Mouse (Mus musculus) fibroblast of lung, adult 2 months (primary cell): ENCODE measurements at regions not wholly inside any gene's neighbourhood (a gene's known extent, or its start where the extent isn't known, plus 50 kb on each side); places are given as distances from the start of the nearest gene placed in this dataset.

Source experiments
- DNase-seq: peaks from one replicate; pipeline ENCODE4 v3.0.0-alpha.2; 2011; ENCODE audit warnings: low read depth

DNA sequence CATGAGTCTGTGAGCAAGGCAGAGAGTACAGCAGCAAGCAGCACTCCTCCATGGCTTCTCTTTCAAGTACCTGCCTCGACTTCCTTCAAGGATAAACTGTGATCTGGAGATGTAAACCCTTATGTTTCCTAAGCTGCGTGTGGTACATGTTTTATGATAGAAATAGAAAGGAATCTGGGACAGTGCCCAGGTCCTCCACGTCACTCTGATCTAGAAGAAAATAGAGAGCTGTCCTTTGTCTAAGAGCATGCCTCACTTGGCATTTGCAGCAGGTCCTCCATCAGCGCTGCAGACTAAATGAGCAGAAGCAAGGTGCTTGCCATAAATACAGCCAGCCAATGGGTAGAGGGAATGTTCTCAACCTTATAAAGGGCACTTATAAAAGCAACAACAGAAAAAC lies 156.3 kb upstream of the Zfp618 start:
- DNase-seq, result no peak

- no peak for DNase-seq
Measured at GRCm38 (mm10) chr4:62819889-62820288, 145.5 kb upstream of the Zfp618 start.

GRCm38 (mm10) chr4:62821288-62821687 lies 144.1 kb upstream of the Zfp618 start:
- DNase-seq, result no peak

- DNase-seq, result peak; percentile 19
Measured at GRCm38 (mm10) chr4:62822568-62822967, 142.8 kb upstream of the Zfp618 start.

DNA sequence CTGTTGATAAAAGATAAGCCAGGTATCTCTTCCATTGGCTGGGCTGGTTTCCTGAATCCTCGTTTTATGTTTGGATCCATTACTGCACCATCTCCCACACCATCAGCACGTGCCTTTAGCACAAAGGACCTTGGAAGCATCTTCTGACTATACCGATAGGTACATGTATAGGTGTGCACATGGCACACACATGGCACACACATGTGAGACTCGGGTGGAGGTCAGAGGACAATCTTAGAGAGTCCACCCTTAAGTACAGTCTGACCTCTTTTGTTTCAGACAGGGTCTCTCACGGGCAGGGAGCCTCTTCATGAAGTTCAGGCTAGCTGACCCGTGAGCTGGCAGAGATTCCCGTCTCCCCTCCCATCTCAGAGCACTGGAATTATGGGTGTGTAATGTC lies 142.3 kb upstream of the Zfp618 start:
- DNase-seq, result no peak

GRCm38 (mm10) chr4:62823555-62824250 lies 141.7 kb upstream of the Zfp618 start:
- DNase-seq, result no peak

DNA sequence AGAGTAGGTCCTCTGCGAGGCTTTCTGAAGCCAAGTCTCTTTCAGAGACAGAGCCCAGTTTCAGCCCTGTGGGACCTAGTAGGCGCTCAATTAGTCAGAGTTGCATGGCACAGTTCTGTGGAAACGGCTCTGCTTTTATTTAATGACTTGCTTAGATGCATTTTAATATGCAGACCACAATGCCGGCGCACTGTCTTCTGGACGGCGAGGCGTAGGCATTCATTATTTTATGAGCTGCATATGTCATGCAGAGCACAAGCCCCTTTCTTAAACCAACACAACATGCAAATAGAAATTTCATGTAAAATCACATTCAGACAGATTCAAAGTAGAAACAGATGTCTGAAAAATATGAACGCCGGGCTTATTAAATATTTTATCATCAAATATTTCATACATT lies 140.8 kb upstream of the Zfp618 start:
- DNase-seq, result no peak

- DNase-seq, result no peak
Measured at GRCm38 (mm10) chr4:62825256-62825655, 140.1 kb upstream of the Zfp618 start.

DNA sequence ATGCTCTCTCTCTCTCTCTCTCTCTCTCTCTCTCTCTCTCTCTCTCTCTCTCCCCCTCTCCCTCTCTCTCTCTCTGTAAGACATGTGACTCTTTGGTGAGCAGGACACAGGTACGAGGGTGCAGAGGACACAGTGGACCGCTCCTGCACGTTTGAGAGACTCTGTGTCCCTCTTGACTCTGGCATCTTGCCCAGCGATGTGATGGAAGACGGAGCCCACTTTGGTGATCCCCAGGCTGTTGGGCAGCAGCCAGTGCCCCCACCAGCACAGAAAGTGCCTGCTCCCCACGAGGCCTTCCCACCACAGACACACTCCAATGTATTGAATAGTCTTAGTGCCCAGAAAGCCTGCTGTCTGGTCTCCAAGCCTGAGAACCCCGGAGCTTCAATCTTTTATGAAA lies 136.4 kb upstream of the Zfp618 start:
- DNase-seq, result no peak

- no peak for DNase-seq
Measured at GRCm38 (mm10) chr4:62833944-62834343, 131.4 kb upstream of the Zfp618 start.

DNA sequence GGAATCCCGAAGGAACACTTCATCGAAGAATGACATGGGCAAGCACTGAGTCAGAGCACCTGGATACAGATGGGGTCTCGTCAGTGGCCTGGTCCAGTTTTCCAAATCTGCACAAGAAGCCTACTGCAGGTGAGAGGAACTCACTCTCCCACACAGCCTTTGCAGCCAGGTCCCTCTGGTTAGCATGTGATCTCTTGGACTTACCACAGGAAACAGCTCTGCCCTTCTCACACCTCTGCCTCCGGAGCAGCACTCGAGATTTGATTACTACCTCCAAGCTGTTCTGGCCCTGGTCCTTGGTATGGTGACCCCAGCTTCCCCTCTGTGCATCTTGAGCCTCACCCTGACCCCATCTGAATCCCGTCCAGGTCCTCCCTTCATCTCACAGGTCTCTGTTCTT lies 128.5 kb upstream of the Zfp618 start:
- DNase-seq, result no peak

- no peak for DNase-seq
Measured at GRCm38 (mm10) chr4:62850526-62850925, 114.8 kb upstream of the Zfp618 start.

DNA sequence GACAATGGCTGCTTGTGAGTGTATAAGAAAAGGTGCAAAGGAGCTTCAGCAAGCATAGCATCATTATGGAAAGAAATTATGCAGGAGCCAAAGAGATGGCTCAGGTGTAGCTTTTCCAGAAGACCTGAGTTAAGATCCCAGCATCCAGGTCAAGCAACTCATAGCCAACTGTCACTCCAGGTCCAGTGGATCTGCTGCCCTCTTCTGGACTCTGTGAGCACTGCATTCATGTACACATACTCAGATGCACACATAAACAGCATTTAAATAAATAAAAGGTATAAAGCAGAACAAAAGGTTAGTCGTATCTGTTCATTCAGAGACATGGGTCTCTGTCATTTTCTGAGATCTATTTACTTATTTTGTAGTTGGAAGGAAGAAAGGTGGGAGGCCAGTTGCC lies 112.0 kb upstream of the Zfp618 start:
- DNase-seq, result no peak

- no peak for DNase-seq
Measured at GRCm38 (mm10) chr4:62856406-62856805, 109.0 kb upstream of the Zfp618 start.

DNA sequence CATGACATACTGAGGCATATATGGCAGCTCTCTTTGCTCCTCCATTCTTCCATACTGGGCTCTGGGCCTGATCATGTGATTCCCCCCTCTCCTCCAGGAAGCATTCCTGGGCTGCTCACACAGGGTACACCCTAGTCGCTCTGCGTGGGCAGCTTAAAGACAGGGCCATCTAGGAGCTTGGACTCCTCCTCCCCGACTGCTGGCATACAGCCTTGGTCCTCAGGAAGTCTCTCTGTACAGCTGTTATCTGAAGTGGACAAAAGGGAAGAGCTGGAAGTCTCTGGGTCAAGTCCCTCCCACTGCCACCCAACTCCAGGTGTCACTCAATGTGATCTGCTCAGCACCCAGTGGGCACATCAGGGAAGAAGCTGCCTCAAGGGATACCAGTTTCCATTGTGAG lies 102.6 kb upstream of the Zfp618 start:
- DNase-seq, result no peak

DNA sequence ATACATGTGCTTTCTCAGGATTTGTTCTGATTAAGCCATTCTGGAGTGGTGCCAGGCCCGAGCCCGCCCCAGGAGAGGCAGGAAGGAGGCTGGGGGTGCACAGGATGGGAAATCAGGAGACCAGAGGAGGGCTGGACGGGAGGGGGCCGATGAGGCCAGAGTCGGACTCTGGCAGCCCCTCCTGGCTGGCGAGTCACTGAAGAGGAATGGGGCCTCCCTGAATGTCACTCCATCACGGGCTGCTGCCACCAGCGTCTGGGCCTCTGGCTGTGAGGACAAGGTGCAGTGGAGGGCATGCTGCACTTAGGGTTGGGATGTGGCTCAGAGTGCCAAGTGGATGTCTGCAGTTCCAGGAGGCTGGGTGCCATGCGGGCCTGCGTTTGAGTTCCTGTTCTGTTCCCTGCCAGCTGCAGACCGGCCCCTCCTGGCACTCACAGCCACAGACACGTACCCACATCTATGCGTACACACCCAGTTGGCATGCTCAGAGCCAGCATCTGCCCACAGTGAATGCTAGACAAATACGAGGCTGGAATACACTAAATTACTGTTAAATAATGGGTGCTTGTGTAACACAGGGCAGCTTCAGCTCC lies 94.9 kb upstream of the Zfp618 start:
- peak; percentile 68 for DNase-seq

DNA sequence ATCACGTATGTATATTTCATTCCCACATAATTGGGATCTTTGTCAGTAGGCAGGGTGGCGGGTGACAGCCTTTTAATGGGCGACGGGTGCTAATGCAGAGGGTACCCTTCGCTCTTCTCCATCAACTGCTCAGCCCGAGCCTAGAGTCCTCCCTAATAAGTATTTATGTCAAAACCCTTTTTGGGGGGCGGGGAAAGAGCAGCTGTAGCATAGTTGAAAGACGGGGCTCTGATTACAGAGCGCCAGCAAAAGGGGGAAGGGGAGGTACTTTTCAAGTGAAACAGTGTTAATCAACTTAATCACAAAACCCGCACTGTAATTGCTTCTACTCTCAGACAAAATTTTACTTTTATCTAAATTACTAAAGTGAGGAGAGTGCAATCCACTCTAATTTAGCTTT lies 92.8 kb upstream of the Zfp618 start:
- DNase-seq, result no peak

DNA sequence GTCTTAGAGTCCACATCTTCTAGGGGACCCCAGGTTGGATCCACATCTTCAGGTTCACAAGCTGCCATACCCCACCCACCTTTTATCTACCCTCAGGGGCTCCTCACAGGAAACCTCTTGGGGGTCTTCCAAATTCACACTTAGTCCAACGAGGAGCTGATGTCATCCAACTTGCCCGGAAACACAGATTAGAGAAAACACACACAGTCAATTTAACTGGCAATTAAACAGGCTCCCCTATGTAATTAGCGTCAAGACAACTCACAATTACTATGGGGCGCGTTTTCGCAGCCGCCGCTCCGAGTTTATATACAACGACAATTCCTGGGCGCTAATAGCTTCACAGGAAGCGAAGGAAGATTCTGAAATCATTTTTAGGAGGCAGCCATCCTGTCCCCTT lies 91.4 kb upstream of the Zfp618 start:
- no peak for DNase-seq

- DNase-seq, result no peak
Measured at GRCm38 (mm10) chr4:62878063-62878462, 87.3 kb upstream of the Zfp618 start.

GRCm38 (mm10) chr4:62878927-62879326 lies 86.4 kb upstream of the Zfp618 start:
- peak; percentile 93 for DNase-seq

- no peak for DNase-seq
Measured at GRCm38 (mm10) chr4:62881824-62882223, 83.5 kb upstream of the Zfp618 start.

- DNase-seq, result no peak
Measured at GRCm38 (mm10) chr4:62882276-62882675, 83.1 kb upstream of the Zfp618 start.

DNA sequence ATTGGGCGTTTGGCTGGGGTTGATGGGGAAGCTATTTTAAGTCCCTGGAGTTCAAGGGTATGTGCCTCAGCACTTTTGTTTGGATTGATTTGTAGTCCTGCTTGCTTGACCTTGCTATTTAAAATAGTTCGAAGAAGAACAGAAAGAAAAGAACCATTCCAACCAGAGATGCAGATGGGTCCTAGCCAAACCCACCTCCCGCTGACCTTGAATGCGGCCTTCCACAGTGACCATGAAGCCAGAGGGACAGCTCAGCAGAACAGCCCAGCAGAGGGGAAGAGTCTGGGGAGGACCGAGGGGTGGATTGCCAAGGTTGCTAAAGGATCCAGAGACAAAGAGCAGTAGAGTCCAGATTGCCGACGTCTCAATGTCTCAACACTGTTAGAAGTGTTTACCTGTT lies 76.6 kb upstream of the Zfp618 start:
- DNase-seq, result no peak

GRCm38 (mm10) chr4:62889708-62890107 lies 75.7 kb upstream of the Zfp618 start:
- no peak for DNase-seq
